Mouse (Mus musculus) megakaryocyte, embryonic 14.5 days (primary cell): ENCODE data around the gene Cast. TPM values are rescaled to one million over a fixed set of nuclear protein-coding genes. Genes with fewer than 3 reads are reported as not detected.
A peak's percentile ranks its signal among the peaks of the same experiment; 100 is the strongest.

ENCODE experiments used
- H3K27me3 ChIP-seq: replicated peaks from 2 replicates; pipeline ENCODE3; 2012; ENCODE audit warnings: inconsistent platforms
- H3K36me3 ChIP-seq: replicated peaks from 2 replicates; pipeline ENCODE3; 2012; ENCODE audit warnings: low read length, inconsistent platforms, mixed read lengths
- H3K4me1 ChIP-seq: 2 replicates; pipeline ENCODE4 v1.6.1; 2012; ENCODE audit warnings: inconsistent platforms
- H3K4me3 ChIP-seq: replicated peaks from 2 replicates; pipeline ENCODE3; 2012; ENCODE audit warnings: moderate library complexity, mild to moderate bottlenecking, inconsistent platforms
- H3K9me3 ChIP-seq: 2 replicates; pipeline ENCODE4 v1.6.1; 2012; ENCODE audit warnings: inconsistent platforms
- FLI1 ChIP-seq: IDR thresholded peaks from 2 replicates; pipeline ENCODE4 v1.6.1; 2012; ENCODE audit warnings: low read length, inconsistent platforms, mixed read lengths
- GATA1 ChIP-seq: IDR thresholded peaks from 3 replicates; pipeline ENCODE4 v1.6.1; 2012; ENCODE audit warnings: mixed read lengths, low read length, inconsistent platforms, borderline replicate concordance
- polyA plus RNA-seq: library from polyadenylated mRNA; stranded (reverse); fragments of >175 nt; gene quantifications from 2 replicates; pipeline ENCODE4 v1.2.3, GENCODE M21; 2012; ENCODE audit warnings: low replicate concordance; ENCODE audit not compliant: insufficient read depth

Cast gene
- 0.62 and 1.6 TPM in 2 replicates for polyA plus RNA-seq

- no peaks in the 10 kb centered on the region for H3K9me3 ChIP-seq
- no peaks in the 10 kb centered on the region for H3K27me3 ChIP-seq
- H3K36me3 ChIP-seq = no peaks in the 10 kb centered on the region
- TF ChIP-seq GATA1 (no peak), FLI1 (no peak)
- H3K4me1 ChIP-seq = peaks cover 25% of the 10 kb centered on the region
- H3K4me3 ChIP-seq = peak within 1 kb of the TSS; percentile 93
Observed at GRCm38 (mm10) chr13:74808152-74808929, at the start of gene Cast. Gene Cast, minus strand, starts transcription at chr13:74808810.

GRCm38 (mm10) chr13:74854338-74855047, 45.9 kb upstream of the Cast start:
- Histone ChIP-seq H3K4me1 (peaks cover 7% of the 10 kb centered on the region; the same call in 1 of the 2 replicates), H3K4me3 (no peak overlapping the region), H3K36me3 (no peaks in the 10 kb centered on the region), H3K9me3 (no peaks in the 10 kb centered on the region), H3K27me3 (no peaks in the 10 kb centered on the region)
- no peak for TF ChIP-seq GATA1
- TF ChIP-seq FLI1 = no peak

DNA sequence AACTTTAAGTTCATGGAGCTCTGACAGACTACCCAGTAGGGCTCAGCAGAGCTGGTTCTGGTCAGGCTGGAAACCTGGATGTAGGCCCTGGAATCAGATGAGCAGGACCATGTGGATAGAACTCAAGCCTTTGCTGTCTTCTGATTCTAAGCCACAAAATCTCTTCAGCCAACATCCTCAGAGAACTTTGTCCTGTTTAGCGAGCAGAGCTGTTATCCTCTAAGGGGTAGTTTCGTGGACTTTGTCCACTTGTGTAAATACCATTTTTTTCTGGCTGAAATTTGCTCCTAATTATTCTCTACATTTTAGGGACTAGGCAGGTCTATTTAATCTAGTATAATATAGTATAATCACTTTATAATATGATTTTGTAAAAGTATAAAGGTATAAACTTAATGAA, 42.2 kb upstream of the Cast start:
- Histone ChIP-seq H3K36me3 (no peaks in the 10 kb centered on the region), H3K4me3 (no peak overlapping the region), H3K9me3 (peaks cover 5% of the 10 kb centered on the region; the same call in 1 of the 2 replicates), H3K27me3 (no peaks in the 10 kb centered on the region), H3K4me1 (peaks cover 7% of the 10 kb centered on the region; the same call in 1 of the 2 replicates)
- no peak for TF ChIP-seq GATA1
- no peak for TF ChIP-seq FLI1

GRCm38 (mm10) chr13:74845886-74846285, 37.3 kb upstream of the Cast start:
- no peak overlapping the region for H3K4me3 ChIP-seq
- no peaks in the 10 kb centered on the region for H3K36me3 ChIP-seq
- TF ChIP-seq GATA1 = no peak
- TF ChIP-seq FLI1 = no peak

DNA sequence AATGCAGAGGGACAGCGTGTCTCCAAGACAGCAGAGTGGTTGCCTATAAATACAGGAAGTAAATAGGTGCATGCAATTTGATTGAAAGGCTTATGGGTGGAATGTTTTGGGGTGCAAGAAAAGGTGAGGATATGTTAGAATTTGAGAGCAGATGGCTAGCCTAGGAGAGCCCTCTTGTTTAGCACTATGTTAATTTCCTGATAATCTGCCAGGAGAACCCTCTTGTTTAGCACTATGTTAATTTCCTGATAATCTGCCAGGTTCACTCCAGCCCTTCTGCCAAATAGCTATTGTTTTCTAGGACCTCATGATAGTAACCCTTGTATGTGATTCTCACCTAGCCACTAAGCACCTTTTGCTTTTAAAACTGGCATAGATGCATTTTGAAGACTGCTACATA, 25.9 kb upstream of the Cast start:
- Histone ChIP-seq H3K27me3 (no peaks in the 10 kb centered on the region), H3K36me3 (no peaks in the 10 kb centered on the region), H3K4me1 (no peaks in the 10 kb centered on the region), H3K9me3 (no peaks in the 10 kb centered on the region), H3K4me3 (no peak overlapping the region)
- no peak for TF ChIP-seq GATA1
- TF ChIP-seq FLI1 = no peak

More at GRCm38 (mm10) chr13:74845886-74846285, 37.3 kb upstream of the Cast start:
- Histone ChIP-seq H3K9me3 (peaks cover 9% of the 10 kb centered on the region; the same call in 1 of the 2 replicates), H3K4me1 (no peaks in the 10 kb centered on the region), H3K27me3 (no peaks in the 10 kb centered on the region)

DNA sequence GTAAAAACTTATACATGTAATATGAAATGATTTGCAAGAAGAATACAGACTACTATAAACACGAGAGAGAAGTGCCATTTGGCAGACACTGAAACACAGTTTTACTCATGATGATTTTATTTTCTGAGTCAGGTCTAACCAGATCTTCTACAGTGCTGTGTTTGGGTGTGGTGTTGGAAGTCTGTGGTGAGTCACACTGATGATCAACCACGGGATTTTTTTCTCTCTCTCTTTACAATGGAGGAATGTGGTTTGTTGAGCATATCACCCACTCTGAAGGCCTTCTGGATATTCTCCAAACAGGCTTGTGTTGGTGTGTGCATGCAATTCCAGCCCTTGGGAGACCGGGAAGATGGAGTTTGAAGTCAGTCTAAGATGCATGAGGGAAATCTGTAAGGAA, 13.5 kb upstream of the Cast start:
- TF ChIP-seq FLI1 (no peak), GATA1 (no peak)
- peaks cover 1% of the 10 kb centered on the region for H3K27me3 ChIP-seq
- no peaks in the 10 kb centered on the region for H3K36me3 ChIP-seq
- no peaks in the 10 kb centered on the region for H3K4me1 ChIP-seq
- H3K9me3 ChIP-seq = no peaks in the 10 kb centered on the region
- no peak overlapping the region for H3K4me3 ChIP-seq

DNA sequence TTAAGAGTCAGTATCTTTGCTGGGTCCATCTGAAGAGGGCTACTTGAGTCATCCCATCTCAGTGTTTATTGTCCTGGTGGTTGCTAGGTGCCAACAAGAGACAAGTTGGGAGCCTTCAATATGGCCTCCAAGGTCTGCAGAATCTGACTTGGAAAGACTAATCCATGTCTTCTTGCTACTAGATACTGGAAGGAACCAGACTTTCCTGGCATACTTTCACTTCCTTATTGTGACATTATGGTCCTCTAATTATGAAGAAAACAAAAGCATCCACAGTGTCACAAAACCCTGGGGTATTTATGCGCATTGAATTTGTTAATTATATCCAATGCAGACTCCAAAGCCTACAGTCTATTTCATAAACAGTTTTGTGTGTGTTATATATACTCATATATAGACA, 7.1 kb upstream of the Cast start:
- no peak for TF ChIP-seq FLI1
- TF ChIP-seq GATA1 = no peak
- Histone ChIP-seq H3K4me1 (no peaks in the 10 kb centered on the region), H3K27me3 (peaks cover 1% of the 10 kb centered on the region), H3K36me3 (no peaks in the 10 kb centered on the region), H3K4me3 (no peak overlapping the region), H3K9me3 (no peaks in the 10 kb centered on the region)

GRCm38 (mm10) chr13:74807446-74808151, 1.0 kb downstream of the Cast start:
- Histone ChIP-seq H3K9me3 (no peaks in the 10 kb centered on the region), H3K27me3 (no peaks in the 10 kb centered on the region), H3K36me3 (no peaks in the 10 kb centered on the region), H3K4me3 (peak overlapping the region; percentile 93), H3K4me1 (peaks cover 25% of the 10 kb centered on the region)
- TF ChIP-seq GATA1 (no peak), FLI1 (no peak)

DNA sequence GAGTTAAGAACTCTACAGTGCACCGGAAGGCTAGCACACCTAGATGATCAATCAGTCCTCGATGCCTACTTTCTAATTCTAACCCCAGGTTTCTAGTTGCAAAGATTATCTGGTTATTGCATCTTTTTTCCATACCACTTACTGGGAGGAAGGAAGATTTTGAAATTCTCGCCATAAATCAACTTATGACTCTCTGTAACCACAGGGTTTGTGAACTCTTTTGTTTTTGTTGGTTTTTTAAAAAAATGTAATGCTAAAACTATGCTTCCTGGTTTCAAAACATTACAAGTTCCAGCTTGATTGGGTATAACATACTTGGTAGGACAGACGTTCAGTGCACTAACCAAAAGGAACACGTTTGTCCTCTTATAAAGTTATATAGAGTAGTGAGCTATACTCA, 1.7 kb downstream of the Cast start:
- Histone ChIP-seq H3K4me1 (peaks cover 25% of the 10 kb centered on the region), H3K36me3 (no peaks in the 10 kb centered on the region), H3K27me3 (no peaks in the 10 kb centered on the region), H3K4me3 (peak overlapping the region; percentile 93), H3K9me3 (no peaks in the 10 kb centered on the region)
- no peak for TF ChIP-seq FLI1

GRCm38 (mm10) chr13:74794435-74794834, 14.2 kb downstream of the Cast start:
- TF ChIP-seq GATA1 (no peak), FLI1 (no peak)
- H3K27me3 ChIP-seq = no peaks in the 10 kb centered on the region
- H3K4me1 ChIP-seq = no peaks in the 10 kb centered on the region
- H3K36me3 ChIP-seq = peaks cover 8% of the 10 kb centered on the region
- no peaks in the 10 kb centered on the region for H3K9me3 ChIP-seq
- H3K4me3 ChIP-seq = no peak overlapping the region
